ENCODE assay signal across 17 mouse cellular contexts in the genomic region with DNA sequence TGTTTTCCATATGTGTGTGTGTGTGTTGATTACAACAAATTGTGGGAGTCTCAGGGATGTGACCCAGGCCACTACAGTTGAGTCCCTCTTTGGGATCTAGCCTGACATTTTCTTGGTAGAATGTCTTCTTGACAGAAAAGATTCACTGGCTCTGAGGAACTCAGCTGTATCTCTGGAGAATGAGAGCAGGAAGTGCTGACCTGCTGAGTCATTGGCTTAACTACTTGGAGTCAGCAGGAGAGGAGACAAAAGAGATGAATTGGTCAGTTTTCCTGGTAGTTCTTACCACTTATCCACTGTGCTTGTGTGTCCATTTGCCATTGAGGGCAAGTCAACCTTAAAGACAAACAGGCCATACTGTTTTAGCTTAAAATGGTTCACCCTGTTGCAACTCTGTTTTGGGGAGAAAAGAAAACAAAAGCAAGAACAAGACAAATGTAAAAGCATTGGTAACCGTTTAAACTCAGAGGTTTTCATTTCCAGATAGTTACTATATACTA.
DNase-seq lines count a peak whose midpoint lies in the region; ATAC-seq and TF ChIP-seq lines count a peak whose summit lies in the region.
"Had no signal": no experiment of that assay in that cellular context is flagged by ENCODE, and none has a peak within 500 bp of the region (broad histone marks: within the 10 kb centered on the region; RNA-seq: fewer than 3 reads in every experiment).

No protein-coding gene starts in this region.

- no peak overlapping the region for H3K4me3 ChIP-seq in heart, embryonic 12.5 days
- no peak overlapping the region for H3K4me3 ChIP-seq in kidney, embryonic 16.5 days (ENCODE audit: low read length)
- H3K4me3 ChIP-seq in bone marrow macrophage, adult 2 months (ENCODE audit: insufficient read depth, low read length): no peak overlapping the region
- H3K4me3 ChIP-seq: limb, embryonic 10.5 days; liver, embryonic 12.5 days; lung, embryonic 15.5 days; megakaryocyte, embryonic 14.5 days; stomach, embryonic 15.5 days had no signal

- no peak overlapping the region for H3K27ac ChIP-seq in heart, embryonic 12.5 days (ENCODE audit: poor library complexity, severe bottlenecking)
- no peak overlapping the region for H3K27ac ChIP-seq in kidney, embryonic 16.5 days (ENCODE audit: low read length)
- peak overlapping the region; percentile 32 for H3K27ac ChIP-seq in bone marrow macrophage, adult 2 months (ENCODE audit: insufficient read depth, low read depth, low read length)
- H3K27ac ChIP-seq: limb, embryonic 10.5 days; liver, embryonic 12.5 days; lung, embryonic 15.5 days; stomach, embryonic 15.5 days had no signal

- TF ChIP-seq CTCF in bone marrow macrophage, adult 2 months (IDR thresholded peaks at IDR 0.05; ENCODE audit: low read depth, low read length): no peak

- H3K4me1 ChIP-seq in heart, embryonic 12.5 days (replicated peaks): no peaks in the 10 kb centered on the region
- H3K4me1 ChIP-seq in kidney, embryonic 16.5 days (ENCODE audit: insufficient read depth, low read length): 0 out of 2 replicates have a peak, but pooled peaks cover 3% of the 10 kb centered on the region
- peaks cover 10% of the 10 kb centered on the region for H3K4me1 ChIP-seq in bone marrow macrophage, adult 2 months (ENCODE audit: control insufficient read depth, insufficient read depth, low read length)
- H3K4me1 ChIP-seq: liver, embryonic 12.5 days; lung, embryonic 15.5 days; megakaryocyte, embryonic 14.5 days; stomach, embryonic 15.5 days had no signal

- no peak for ATAC-seq in heart, embryonic 12.5 days (ENCODE audit: insufficient number of reproducible peaks, low FRiP score)
- no peak for ATAC-seq in kidney, embryonic 16.5 days (ENCODE audit: low FRiP score, low TSS enrichment)
- ATAC-seq: liver, embryonic 12.5 days had no signal

- H3K27me3 ChIP-seq in heart, embryonic 12.5 days (replicated peaks): no peaks in the 10 kb centered on the region
- H3K27me3 ChIP-seq in kidney, embryonic 16.5 days (ENCODE audit: insufficient read depth, low read length): no peaks in the 10 kb centered on the region
- H3K27me3 ChIP-seq: CH12.LX; liver, embryonic 12.5 days; lung, embryonic 15.5 days; megakaryocyte, embryonic 14.5 days; stomach, embryonic 15.5 days had no signal

- WGBS in heart, embryonic 12.5 days: 76% methylated on average over 1 of the region's 1 CpGs
- WGBS in kidney, embryonic 16.5 days: 79% methylated on average over 1 of the region's 1 CpGs

- H3K9ac ChIP-seq in heart, embryonic 12.5 days: no peak overlapping the region
- no peak overlapping the region for H3K9ac ChIP-seq in kidney, embryonic 16.5 days (replicated peaks; ENCODE audit: low read length)
- H3K9ac ChIP-seq: liver, embryonic 12.5 days; lung, embryonic 15.5 days; stomach, embryonic 15.5 days had no signal

- no peak for TF ChIP-seq POLR2A in bone marrow macrophage, adult 2 months (IDR thresholded peaks at IDR 0.05; ENCODE audit: borderline replicate concordance, low read depth, low read length)

- H3K36me3 ChIP-seq in heart, embryonic 12.5 days: no peaks in the 10 kb centered on the region
- no peaks in the 10 kb centered on the region for H3K36me3 ChIP-seq in kidney, embryonic 16.5 days (ENCODE audit: insufficient read depth, low read length)
- H3K36me3 ChIP-seq: limb, embryonic 10.5 days; liver, embryonic 12.5 days; lung, embryonic 15.5 days; stomach, embryonic 15.5 days had no signal

- DNase-seq in heart, adult 18-20 months: peak; percentile 13 to 43
- DNase-seq in kidney, postnatal 10 days: peak; percentile 20
- peak; percentile 67 for DNase-seq in Muller cell, postnatal 12 days (ENCODE audit: inconsistent ontology term)
- no peak for DNase-seq in cerebellum, postnatal 4 days (ENCODE audit: low spot score in 2 of 2)
- DNase-seq: cerebellum, adult 9-10 months; embryo, embryonic 11 days; gastrocnemius, postnatal 36 days; spleen, adult 18-20 months had no signal

- no peak overlapping the region for H3K4me2 ChIP-seq in heart, embryonic 12.5 days
- no peak overlapping the region for H3K4me2 ChIP-seq in kidney, embryonic 16.5 days (replicated peaks; ENCODE audit: low read depth, low read length)
- H3K4me2 ChIP-seq: liver, embryonic 12.5 days; lung, embryonic 15.5 days; stomach, embryonic 15.5 days had no signal

- no peaks in the 10 kb centered on the region for H3K9me3 ChIP-seq in heart, embryonic 12.5 days (replicated peaks)
- no peaks in the 10 kb centered on the region for H3K9me3 ChIP-seq in kidney, embryonic 16.5 days (ENCODE audit: low read length)
- H3K9me3 ChIP-seq: limb, embryonic 10.5 days; liver, embryonic 12.5 days; lung, embryonic 15.5 days; stomach, embryonic 15.5 days had no signal

Comparison
In these comparisons a context has a peak if more than half of its experiments do, and no peak if none do; other contexts are left out.
1. DNase-seq: peak in heart, adult 18-20 months (2 of 2), kidney, postnatal 10 days (single experiment) and Muller cell, postnatal 12 days (single experiment); none in cerebellum, postnatal 4 days (0 of 2).